In the genomic region with DNA sequence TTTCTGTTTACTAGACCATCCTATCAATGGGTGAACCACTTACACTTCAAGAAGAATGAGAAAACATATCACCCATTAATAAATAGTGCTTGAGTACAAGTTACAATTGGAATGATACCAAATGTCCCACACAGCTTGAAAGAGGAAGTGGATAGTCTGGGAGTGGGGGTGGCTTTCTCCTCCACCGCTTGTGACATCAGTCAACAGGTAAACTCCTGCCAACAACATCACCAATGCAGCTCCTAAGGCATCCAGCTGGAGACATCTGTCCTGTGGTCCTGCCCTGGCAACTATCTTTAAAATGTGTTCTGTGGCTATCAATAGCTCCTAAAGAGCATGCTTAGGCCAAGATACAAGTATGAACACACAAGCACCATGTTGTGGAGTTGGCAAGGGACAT, we compare ENCODE assay signal across 28 mouse cellular contexts.
DNase-seq lines count a peak whose midpoint lies in the region; ATAC-seq and TF ChIP-seq lines count a peak whose summit lies in the region.
"Had no signal": no experiment of that assay in that cellular context is flagged by ENCODE, and none has a peak within 500 bp of the region (broad histone marks: within the 10 kb centered on the region; RNA-seq: fewer than 3 reads in every experiment).

No protein-coding gene starts in this region.

- no peak overlapping the region for H3K27ac ChIP-seq in heart, embryonic 11.5 days (ENCODE audit: low read depth, low read length)
- no peak overlapping the region for H3K27ac ChIP-seq in MEL (ENCODE audit: control insufficient read depth, low read depth, low read length)
- H3K27ac ChIP-seq in thymus, adult 2 months (ENCODE audit: control insufficient read depth, insufficient read depth, low read length), result no peak overlapping the region
- H3K27ac ChIP-seq: embryonic facial prominence, embryonic 10.5 days; heart, embryonic 15.5 days; hindbrain, embryonic 13.5 days; kidney, embryonic 15.5 days; limb, embryonic 13.5 days; liver, embryonic 12.5 days; midbrain, embryonic 13.5 days had no signal

- ATAC-seq in heart, embryonic 11.5 days (replicated peaks; ENCODE audit: insufficient number of reproducible peaks, low FRiP score, low TSS enrichment), result no peak
- ATAC-seq: activated CD4-positive, CD25-positive, alpha-beta regulatory T cell, adult 4 months; forebrain, postnatal 0 days; liver, embryonic 12.5 days; midbrain, embryonic 13.5 days had no signal

- H3K4me1 ChIP-seq in heart, embryonic 11.5 days (ENCODE audit: control insufficient read depth, insufficient read depth, low read length), result no peaks in the 10 kb centered on the region
- peaks cover 0 to 4% of the 10 kb centered on the region in 2 experiments; a peak in 2 of 4 replicates for H3K4me1 ChIP-seq in MEL (ENCODE audit: control insufficient read depth in 1 of 2, insufficient read depth in 2 of 2, low read length in 2 of 2)
- H3K4me1 ChIP-seq in thymus, adult 2 months (replicated peaks; ENCODE audit: control insufficient read depth, insufficient read depth, low read length), result no peaks in the 10 kb centered on the region
- H3K4me1 ChIP-seq: liver, embryonic 12.5 days; megakaryocyte, embryonic 14.5 days; midbrain, embryonic 13.5 days had no signal

- 83% methylated on average over 1 of the region's 1 CpGs for WGBS in heart, embryonic 11.5 days (ENCODE audit: insufficient replicate concordance)
- WGBS in thymus, adult 2 months, result 89% methylated on average over 1 of the region's 1 CpGs

- intact Hi-C loops in heart, postnatal 10 days (cut with DNase I), result no loop called here

- H3K4me3 ChIP-seq in heart, embryonic 11.5 days (ENCODE audit: low read depth, low read length), result no peak overlapping the region
- H3K4me3 ChIP-seq in MEL (ENCODE audit: control insufficient read depth in 1 of 2, insufficient read depth in 1 of 2, low read depth in 2 of 2, low read length in 2 of 2), result no peak overlapping the region
- no peak overlapping the region for H3K4me3 ChIP-seq in thymus, adult 2 months (ENCODE audit: control insufficient read depth, insufficient read depth, low read length)
- H3K4me3 ChIP-seq: embryonic facial prominence, embryonic 10.5 days; heart, embryonic 15.5 days; hindbrain, embryonic 13.5 days; kidney, embryonic 15.5 days; limb, embryonic 13.5 days; liver, embryonic 12.5 days; megakaryocyte, embryonic 14.5 days; midbrain, embryonic 13.5 days had no signal

- H3K9ac ChIP-seq in heart, embryonic 11.5 days (ENCODE audit: low read depth, low read length), result no peak overlapping the region
- no peak overlapping the region for H3K9ac ChIP-seq in MEL (ENCODE audit: control insufficient read depth, low read depth, low read length, poor library complexity, severe bottlenecking)
- H3K9ac ChIP-seq: forebrain, postnatal 0 days; heart, embryonic 15.5 days; hindbrain, embryonic 13.5 days; kidney, embryonic 15.5 days; limb, embryonic 13.5 days; liver, embryonic 12.5 days; midbrain, embryonic 13.5 days had no signal

- peak; percentile 21 for DNase-seq in heart, adult 8-10 months (ENCODE audit: low spot score)
- DNase-seq in MEL (ENCODE audit: low read depth, low spot score), result peak; percentile 41
- peak; percentile 59 to 75 for DNase-seq in heart, postnatal 10 days
- peak; percentile 16 to 44 for DNase-seq in lung, postnatal 4 days
- no peak for DNase-seq in embryo, embryonic 10 days (ENCODE audit: low spot score)
- DNase-seq in thymus, adult 2 months, result no peak
- DNase-seq: adrenal gland, postnatal 10 days; cerebellum, adult 2 months; cerebellum, postnatal 36 days; forebrain, postnatal 0 days; gastrocnemius, postnatal 36 days; kidney, adult 11 months; kidney, postnatal 36 days; layer of hippocampus, adult 9-11 months; right cerebral cortex, postnatal 25 days; spleen, adult 18-20 months had no signal

- TF ChIP-seq CTCF in MEL (IDR thresholded peaks at IDR 0.05 in 2 of 3, conservative IDR thresholded peaks at IDR 0.05 in 1 of 3; ENCODE audit: control insufficient read depth in 1 of 3, insufficient read depth in 1 of 3, low read depth in 2 of 3, low read length in 3 of 3, poor library complexity in 1 of 3, severe bottlenecking in 1 of 3), result no peak
- no peak for TF ChIP-seq CTCF in thymus, adult 2 months (IDR thresholded peaks at IDR 0.05; ENCODE audit: borderline replicate concordance, control insufficient read depth, extremely low read depth, insufficient read depth, low read length, poor library complexity)

- TF ChIP-seq EP300 in MEL (IDR thresholded peaks at IDR 0.05; ENCODE audit: low read depth in 1 of 2, low read length in 2 of 2), result no peak

- no peaks in the 10 kb centered on the region for H3K36me3 ChIP-seq in heart, embryonic 11.5 days (ENCODE audit: control insufficient read depth, insufficient read depth, low read length)
- peaks cover 0 to 2% of the 10 kb centered on the region in 2 experiments; a peak in 1 of 4 replicates for H3K36me3 ChIP-seq in MEL (ENCODE audit: control insufficient read depth in 1 of 2, insufficient read depth in 2 of 2, low read length in 2 of 2)
- no peaks in the 10 kb centered on the region for H3K36me3 ChIP-seq in thymus, adult 2 months (ENCODE audit: control insufficient read depth, insufficient read depth, low read length)
- H3K36me3 ChIP-seq: embryonic facial prominence, embryonic 10.5 days; G1E; heart, embryonic 15.5 days; hindbrain, embryonic 13.5 days; kidney, embryonic 15.5 days; limb, embryonic 13.5 days; liver, embryonic 12.5 days; midbrain, embryonic 13.5 days had no signal

- no peaks in the 10 kb centered on the region for H3K9me3 ChIP-seq in heart, embryonic 11.5 days (replicated peaks; ENCODE audit: control insufficient read depth, low read length)
- H3K9me3 ChIP-seq in MEL (replicated peaks; ENCODE audit: insufficient read depth, low read length), result no peaks in the 10 kb centered on the region
- H3K9me3 ChIP-seq: embryonic facial prominence, embryonic 10.5 days; G1E; heart, embryonic 15.5 days; hindbrain, embryonic 13.5 days; kidney, embryonic 15.5 days; limb, embryonic 13.5 days; liver, embryonic 12.5 days; midbrain, embryonic 13.5 days had no signal

- no peak for TF ChIP-seq RAD21 in MEL (IDR thresholded peaks at IDR 0.05; ENCODE audit: low read depth, low read length)

- H3K4me2 ChIP-seq in heart, embryonic 11.5 days, result no peak overlapping the region
- H3K4me2 ChIP-seq: heart, embryonic 15.5 days; hindbrain, embryonic 13.5 days; kidney, embryonic 15.5 days; limb, embryonic 13.5 days; liver, embryonic 12.5 days; midbrain, embryonic 13.5 days had no signal

- H3K79me2 ChIP-seq in MEL (ENCODE audit: control insufficient read depth, insufficient read depth, low read length, poor library complexity), result no peaks in the 10 kb centered on the region

- TF ChIP-seq POLR2A in MEL (IDR thresholded peaks at IDR 0.05; ENCODE audit: control insufficient read depth in 1 of 2, insufficient read depth in 1 of 2, low read depth in 1 of 2, low read length in 2 of 2, poor library complexity in 1 of 2), result no peak
- TF ChIP-seq POLR2A in thymus, adult 2 months (IDR thresholded peaks at IDR 0.05; ENCODE audit: control insufficient read depth, extremely low read depth, insufficient read depth, low read length, poor library complexity), result no peak

- no peaks in the 10 kb centered on the region for H3K27me3 ChIP-seq in heart, embryonic 11.5 days (ENCODE audit: control insufficient read depth, insufficient read depth, low read length)
- no peaks in the 10 kb centered on the region for H3K27me3 ChIP-seq in MEL (ENCODE audit: control insufficient read depth in 1 of 2, insufficient read depth in 2 of 2, low read length in 2 of 2)
- no peaks in the 10 kb centered on the region for H3K27me3 ChIP-seq in thymus, adult 2 months (ENCODE audit: control insufficient read depth, insufficient read depth, low read length)
- H3K27me3 ChIP-seq: CH12.LX; heart, embryonic 15.5 days; hindbrain, embryonic 13.5 days; kidney, embryonic 15.5 days; liver, embryonic 12.5 days; megakaryocyte, embryonic 14.5 days; midbrain, embryonic 13.5 days had no signal

TF ChIP-seq in MEL, 35 proteins besides CTCF, POLR2A, EP300 and RAD21:
- no peak for TF ChIP-seq TBP (IDR thresholded peaks at IDR 0.05; ENCODE audit: low read depth, low read length)
- TF ChIP-seq USF2 (IDR thresholded peaks at IDR 0.05; ENCODE audit: borderline replicate concordance in 1 of 2, insufficient read depth in 1 of 2, low read depth in 1 of 2, low read length in 2 of 2), result no peak
- no peak for TF ChIP-seq MAFK (IDR thresholded peaks at IDR 0.05; ENCODE audit: borderline replicate concordance, low read depth, low read length)
- no peak for TF ChIP-seq MXI1 (IDR thresholded peaks at IDR 0.05; ENCODE audit: low read depth, low read length)
- no peak for TF ChIP-seq POLR2AphosphoS5 (IDR thresholded peaks at IDR 0.05; ENCODE audit: borderline replicate concordance, low read depth, low read length)
- TF ChIP-seq ETS1 (IDR thresholded peaks at IDR 0.05; ENCODE audit: low read depth, low read length), result no peak
- TF ChIP-seq MYB (IDR thresholded peaks at IDR 0.05; ENCODE audit: low read depth, low read length), result no peak
- no peak for TF ChIP-seq ELF1 (IDR thresholded peaks at IDR 0.05; ENCODE audit: low read depth, low read length)
- no peak for TF ChIP-seq JUND (IDR thresholded peaks at IDR 0.05; ENCODE audit: low read depth, low read length)
- TF ChIP-seq GATA1 (IDR thresholded peaks at IDR 0.05; ENCODE audit: low read depth, low read length), result no peak
- TF ChIP-seq TAL1 (IDR thresholded peaks at IDR 0.05; ENCODE audit: low read length), result no peak
- TF ChIP-seq ZKSCAN1 (IDR thresholded peaks at IDR 0.05; ENCODE audit: low read depth, low read length), result no peak

Comparison
In these comparisons a context has a peak if more than half of its experiments do, and no peak if none do; other contexts are left out.
1. DNase-seq: peak in heart, adult 8-10 months (single experiment), MEL (single experiment), heart, postnatal 10 days (2 of 2) and lung, postnatal 4 days (2 of 2); none in embryo, embryonic 10 days (single experiment) and thymus, adult 2 months (single experiment).